Mouse (Mus musculus) cerebellum, adult (tissue): ENCODE data around the gene 4930415L06Rik.

Source experiments
- ATAC-seq: cut with Nextera tagmentation; 2 replicates; pipeline ENCODE4 v1.9.2; 2017; ENCODE audit warnings: mild to moderate bottlenecking, moderate library complexity, mixed read lengths; ENCODE audit not compliant: insufficient number of reproducible peaks, low FRiP score, low TSS enrichment

The 4930415L06Rik gene

GRCm38 (mm10) chrX:89932752-89933151 lies at the start of gene 4930415L06Rik:
Gene 4930415L06Rik (minus strand): TSS chrX:89932852.
- no peak for ATAC-seq

- ATAC-seq: no peak
Measured at GRCm38 (mm10) chrX:89978621-89979020, 46.0 kb upstream of the 4930415L06Rik start.

GRCm38 (mm10) chrX:89904871-89905270 lies 27.8 kb downstream of the 4930415L06Rik start:
- no peak for ATAC-seq
